Mouse (Mus musculus) bone marrow, adult 2 months (tissue): ENCODE data around the gene Itsn1.

Experiments
- CTCF ChIP-seq: fragments of 200-500 bp; IDR thresholded peaks from 2 replicates; pipeline ENCODE4 v1.5.1; 2011; ENCODE audit warnings: low read length, control low read depth; ENCODE audit not compliant: control insufficient read depth, insufficient read depth
- POLR2A ChIP-seq: fragments of 200-500 bp; IDR thresholded peaks from 2 replicates; pipeline ENCODE4 v1.6.1; 2011; ENCODE audit warnings: low read depth, mild to moderate bottlenecking, control low read depth, low read length, borderline replicate concordance; ENCODE audit not compliant: control insufficient read depth

DNA sequence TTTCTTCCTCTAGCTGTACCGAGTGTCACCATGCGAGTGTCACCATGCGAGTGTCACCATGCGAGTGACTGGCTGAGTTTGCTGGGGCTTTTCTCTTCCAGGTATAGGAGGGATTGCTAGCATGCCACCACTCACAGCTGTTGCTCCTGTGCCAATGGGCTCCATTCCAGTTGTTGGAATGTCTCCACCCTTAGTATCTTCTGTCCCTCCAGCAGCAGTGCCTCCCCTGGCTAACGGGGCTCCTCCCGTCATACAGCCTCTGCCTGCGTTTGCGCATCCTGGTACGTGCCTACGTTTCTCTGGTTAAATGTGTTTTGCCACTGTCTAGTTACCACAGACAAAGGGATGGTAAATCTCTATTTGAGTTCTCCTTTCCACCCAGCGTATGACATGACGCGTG lies 72.3 kb downstream of the Itsn1 start:
- no peak for TF ChIP-seq CTCF
- no peak for TF ChIP-seq POLR2A
